Mouse (Mus musculus): ENCODE measurements at regions not wholly inside any gene's neighbourhood (a gene's known extent, or its start where the extent isn't known, plus 50 kb on each side); places are given as distances from the start of the nearest gene placed in this dataset.

- no peak for TF ChIP-seq CTCF (IDR thresholded peaks at IDR 0.05; ENCODE audit: borderline replicate concordance, insufficient read depth, low read depth, low read length)
- no peak for TF ChIP-seq POLR2A (IDR thresholded peaks at IDR 0.05; ENCODE audit: borderline replicate concordance, insufficient read depth, low read length)
These were observed 140.7 kb upstream of the Gm12728 start for GRCm38 (mm10) chr4:105648820-105649446.

All from cerebellum, adult 2 months (tissue).